Mouse (Mus musculus): Measurements from ENCODE around the gene Vmn2r24.
"Not testable (repeated sequence)": the region's sequence is repeated elsewhere in the genome, so short reads cannot be mapped to it uniquely, and the experiment has no call there.

Gene Vmn2r24

DNA sequence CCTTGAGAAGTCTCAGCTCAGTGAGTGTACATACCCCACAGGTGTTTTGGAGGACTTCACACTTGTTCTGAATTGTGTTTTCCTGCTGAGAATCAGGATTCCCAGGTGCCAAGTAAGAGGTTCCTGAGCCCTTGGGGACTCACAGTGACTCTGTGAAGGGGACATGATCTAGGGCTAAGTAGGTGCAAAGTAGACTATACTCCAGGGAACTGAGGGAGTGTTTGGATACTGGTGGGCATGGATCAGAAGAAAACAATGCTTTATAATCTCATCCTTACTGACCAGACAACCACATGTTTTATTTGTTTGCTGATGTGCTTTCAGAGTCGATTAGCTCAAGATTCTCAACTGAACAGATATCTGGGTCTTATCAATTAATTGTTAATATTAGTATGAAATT lies at the start of gene Vmn2r24:
Gene Vmn2r24 (plus strand): TSS at position 301 of the 400 bp plus-strand sequence.
- DNase-seq = no peak

DNA sequence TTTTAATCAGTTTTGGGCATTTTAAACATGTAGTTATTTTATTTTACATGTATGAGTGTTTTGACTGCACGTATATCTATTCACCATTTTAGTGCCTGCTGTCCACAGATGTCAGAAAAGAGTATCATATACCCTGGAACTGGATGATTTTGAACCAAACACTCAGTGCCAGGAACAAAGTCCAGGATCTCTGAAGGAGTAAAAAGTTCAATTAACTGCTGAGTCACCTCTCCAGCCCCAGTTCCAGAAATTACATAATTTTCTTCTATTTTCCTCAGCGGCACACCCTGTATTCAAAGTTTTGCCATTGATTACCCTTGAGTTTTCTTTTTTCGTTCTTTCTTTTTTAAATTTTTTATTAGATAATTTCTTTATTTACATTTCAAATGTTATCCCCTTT lies 8.6 kb upstream of the Vmn2r24 start:
- no peak for DNase-seq

DNA sequence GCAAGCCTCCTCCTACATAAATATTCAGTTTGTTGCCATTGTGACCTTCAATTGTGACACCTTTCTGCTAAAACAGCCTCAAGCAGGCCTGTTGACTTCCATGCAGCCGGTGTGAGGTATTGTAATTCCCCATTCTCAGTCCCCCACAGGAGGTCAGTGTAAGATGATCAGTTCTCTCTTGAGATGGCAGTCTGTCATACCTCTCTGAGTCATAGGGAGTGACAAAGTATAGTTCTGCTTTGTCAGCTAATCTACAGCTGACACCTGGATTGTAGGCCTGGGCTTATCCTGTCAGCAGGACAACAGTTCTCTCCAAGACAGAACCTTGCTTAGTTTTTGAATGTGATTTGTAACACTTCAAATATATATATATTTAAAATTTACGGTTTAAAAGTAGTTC lies 6.2 kb downstream of the Vmn2r24 start:
- DNase-seq = no peak

GRCm38 (mm10) chr6:123793746-123794145 lies 15.1 kb downstream of the Vmn2r24 start:
- no peak for DNase-seq

DNA sequence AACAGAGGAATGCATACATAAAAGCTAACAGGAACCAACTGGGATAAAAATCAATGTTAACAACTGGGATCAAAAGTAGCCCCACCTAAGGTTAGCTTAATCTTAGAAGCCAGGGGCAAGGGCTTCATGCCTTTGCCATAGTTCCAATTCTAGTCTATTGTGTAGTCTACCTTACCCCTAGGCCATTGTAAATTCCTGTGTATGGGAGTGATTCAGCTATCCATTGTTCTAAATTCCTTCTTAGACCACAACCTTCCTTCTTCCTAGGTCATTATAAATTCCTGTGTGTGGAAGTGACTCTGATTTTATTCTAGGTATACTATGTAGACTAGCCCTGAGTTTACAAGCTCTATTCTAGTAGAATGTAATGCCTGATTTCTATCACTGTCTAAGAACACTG lies 31.6 kb downstream of the Vmn2r24 start:
- not testable (repeated sequence) for DNase-seq

GRCm38 (mm10) chr6:123819951-123820350 lies 41.3 kb downstream of the Vmn2r24 start:
- no peak for DNase-seq

DNA sequence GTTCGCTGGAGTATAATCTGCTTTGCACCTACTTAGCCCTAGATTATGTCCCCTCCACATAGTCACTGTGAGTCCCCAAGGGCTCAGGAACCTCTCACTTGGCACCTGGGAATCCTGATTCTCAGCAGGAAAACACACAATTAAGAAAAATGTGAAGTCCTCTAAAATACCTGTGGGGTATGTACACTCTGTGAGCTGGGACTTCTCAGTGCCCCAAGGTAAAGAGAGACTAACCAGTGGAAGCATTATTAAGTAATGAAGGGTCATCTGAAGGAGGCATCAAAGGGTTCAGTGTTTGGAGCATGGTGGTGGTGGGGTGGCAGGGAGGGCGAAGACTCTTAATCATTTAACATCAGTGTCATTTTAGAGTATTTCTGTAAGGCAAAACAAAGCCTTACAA lies 74.7 kb downstream of the Vmn2r24 start, which contains the start of gene Vmn2r25:
Gene Vmn2r25 (minus strand): TSS at position 101 of the 400 bp plus-strand sequence.
- not testable (repeated sequence) for DNase-seq
